Mouse (Mus musculus) adrenal gland, adult 2 months (tissue): ENCODE data around the gene Olfr168. TPM values are rescaled to one million over a fixed set of nuclear protein-coding genes. Genes with fewer than 3 reads are reported as not detected.
"Not testable (repeated sequence)": the region's sequence is repeated elsewhere in the genome, so short reads cannot be mapped to it uniquely, and the experiment has no call there.

Experiments used
- DNase-seq: peaks from one replicate; pipeline ENCODE4 v3.0.0; 2021
- long read RNA-seq: library from polyadenylated mRNA; stranded (forward); transcript quantifications from one replicate; pipeline ENCODE4 v2.0.0, GENCODE M21; 2021
- polyA plus RNA-seq: library from polyadenylated mRNA; depleted of rRNA; stranded (reverse); fragments of >200 nt; gene quantifications from 2 replicates; pipeline ENCODE4 v1.2.3, GENCODE M21; 2012; rRNA removed
- total RNA-seq, 2 experiments: library from RNA; stranded (reverse); gene quantifications; 2 replicates each; pipeline ENCODE4 v1.2.3; 2021

Gene Olfr168
- not detected for total RNA-seq
- not detected in 2 replicates for polyA plus RNA-seq
- long read RNA-seq: 0 reads

GRCm38 (mm10) chr16:19535455-19535854 lies at the start of gene Olfr168:
TSS of gene Olfr168 (minus strand) at chr16:19535555.
- DNase-seq: no peak

GRCm38 (mm10) chr16:19571709-19572108 lies 36.4 kb upstream of the Olfr168 start, which contains the start of gene Olfr169:
TSS of gene Olfr169 (minus strand) at chr16:19571809.
- not testable (repeated sequence) for DNase-seq

GRCm38 (mm10) chr16:19553429-19553828 lies 18.1 kb upstream of the Olfr168 start:
- DNase-seq: not testable (repeated sequence)

- not testable (repeated sequence) for DNase-seq
Measured at GRCm38 (mm10) chr16:19552246-19552645, 16.9 kb upstream of the Olfr168 start.

DNA sequence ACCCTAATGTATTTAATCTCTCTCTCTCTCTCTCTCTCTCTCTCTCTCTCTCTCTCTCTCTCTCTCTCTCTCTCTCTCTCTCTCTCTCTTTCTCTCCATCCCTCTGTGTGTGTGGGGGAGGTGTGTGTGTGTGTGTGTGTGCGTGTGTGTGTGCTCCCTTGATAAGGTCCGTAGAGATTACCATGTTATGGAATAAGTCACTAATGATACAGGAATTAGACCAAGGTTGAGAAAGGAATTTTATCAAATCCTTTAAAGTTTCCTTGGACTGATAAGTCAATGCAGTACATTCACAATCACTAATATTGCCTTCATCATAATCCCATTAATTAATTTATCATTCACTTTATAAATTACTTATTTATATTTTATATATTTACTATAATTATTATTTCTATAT lies 13.2 kb downstream of the Olfr168 start, which contains the start of gene Olfr167:
Olfr167 (minus strand) TSS at position 101 of the 400 bp plus-strand sequence.
- no peak for DNase-seq

DNA sequence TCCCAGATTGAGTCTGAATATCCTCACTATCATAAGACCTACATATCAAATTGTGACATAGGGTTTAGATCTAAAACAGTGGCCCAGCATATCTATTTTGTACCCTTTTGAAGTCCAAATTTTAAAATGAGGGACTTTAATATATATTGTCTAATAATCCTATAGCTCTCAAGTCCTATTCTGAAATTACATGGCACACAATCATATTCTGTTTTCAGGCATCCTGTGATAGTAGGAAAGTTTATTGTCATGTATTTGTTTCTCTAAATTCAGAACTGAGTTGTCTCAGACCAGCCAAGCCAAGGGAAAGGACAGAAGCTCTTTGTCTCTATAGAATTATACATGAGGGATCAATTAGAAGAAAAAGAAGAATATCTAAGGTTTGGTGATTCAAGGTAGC lies 52.0 kb downstream of the Olfr168 start, which contains the start of gene Olfr166:
Olfr166 (plus strand) TSS at position 301 of the 400 bp plus-strand sequence.
- DNase-seq: no peak

Other genes with a start within 250 kb of the Olfr168 start
- gene Olfr164, start 221.5 kb downstream of the Olfr168 start, total RNA-seq: not detected
- not detected in 2 replicates for gene Olfr164, start 221.5 kb downstream of the Olfr168 start, polyA plus RNA-seq
- gene Olfr165, start 112.4 kb downstream of the Olfr168 start, total RNA-seq: not detected
- gene Olfr165, start 112.4 kb downstream of the Olfr168 start, polyA plus RNA-seq: not detected in 2 replicates
- not detected for gene Olfr166, start 51.9 kb downstream of the Olfr168 start, total RNA-seq
- not detected in 2 replicates for gene Olfr166, start 51.9 kb downstream of the Olfr168 start, polyA plus RNA-seq
- gene Olfr167, start 13.3 kb downstream of the Olfr168 start, total RNA-seq: not detected
- not detected in 2 replicates for gene Olfr167, start 13.3 kb downstream of the Olfr168 start, polyA plus RNA-seq
- gene Olfr169, start 36.3 kb upstream of the Olfr168 start, total RNA-seq: not detected
- not detected in 2 replicates for gene Olfr169, start 36.3 kb upstream of the Olfr168 start, polyA plus RNA-seq
- gene Olfr170, start 76.3 kb upstream of the Olfr168 start, total RNA-seq: not detected
- gene Olfr170, start 76.3 kb upstream of the Olfr168 start, polyA plus RNA-seq: not detected in 2 replicates
- gene Olfr171, start 94.4 kb upstream of the Olfr168 start, total RNA-seq: not detected
- not detected in 2 replicates for gene Olfr171, start 94.4 kb upstream of the Olfr168 start, polyA plus RNA-seq
- gene Lamp3, start 170.8 kb upstream of the Olfr168 start, total RNA-seq: under 1 TPM in 1 of 2 experiments, not detected in 1; 0.10 TPM
- not detected in 2 replicates for gene Lamp3, start 170.8 kb upstream of the Olfr168 start, polyA plus RNA-seq
- gene B3gnt5, start 224.7 kb upstream of the Olfr168 start, total RNA-seq: under 1 TPM; 0.24 to 0.75 TPM
- gene B3gnt5, start 224.7 kb upstream of the Olfr168 start, polyA plus RNA-seq: 0.15 TPM in 1 of 2 replicates, not detected in the other